Mouse (Mus musculus) hindbrain, embryonic 11.5 days (tissue): ENCODE data around the gene Apela. TPM values are rescaled to one million over a fixed set of nuclear protein-coding genes. Genes with fewer than 3 reads are reported as not detected.
A peak's percentile ranks its signal among the peaks of the same experiment; 100 is the strongest.
"Not testable (repeated sequence)": the region's sequence is repeated elsewhere in the genome, so short reads cannot be mapped to it uniquely, and the experiment has no call there.

Source experiments
- ATAC-seq: fragments of 200-750 bp; cut with Nextera tagmentation; 2 replicates; pipeline ENCODE4 v1.8.0; 2017; ENCODE audit warnings: mild to moderate bottlenecking, moderate TSS enrichment, moderate library complexity; ENCODE audit not compliant: low FRiP score
- DNase-seq: peaks from one replicate; pipeline ENCODE4 v3.0.0-alpha.2; 2015; ENCODE audit warnings: low spot score
- H3K27ac ChIP-seq: fragments of 300-500 bp; sonication (generic); 2 replicates; pipeline ENCODE4 v1.5.1; 2014; ENCODE audit warnings: mild to moderate bottlenecking, low read depth, low read length
- H3K27me3 ChIP-seq: fragments of 300-500 bp; sonication (generic); 2 replicates; pipeline ENCODE4 v1.6.1; 2014; ENCODE audit warnings: mild to moderate bottlenecking, low read length, moderate library complexity, mixed read lengths; ENCODE audit not compliant: control insufficient read depth, insufficient read depth
- H3K36me3 ChIP-seq: fragments of 300-500 bp; sonication (generic); 2 replicates; pipeline ENCODE4 v1.6.1; 2014; ENCODE audit warnings: mild to moderate bottlenecking, low read length, moderate library complexity, mixed read lengths; ENCODE audit not compliant: control insufficient read depth, insufficient read depth
- H3K4me1 ChIP-seq: fragments of 300-500 bp; sonication (generic); replicated peaks from 2 replicates; pipeline ENCODE4 v1.6.1; 2014; ENCODE audit warnings: low read length, mixed read lengths; ENCODE audit not compliant: control insufficient read depth, insufficient read depth
- H3K4me2 ChIP-seq: fragments of 300-500 bp; sonication (generic); replicated peaks from 2 replicates; pipeline ENCODE4 v1.6.1; 2014; ENCODE audit warnings: mild to moderate bottlenecking, low read depth, low read length
- H3K4me3 ChIP-seq: fragments of 300-500 bp; sonication (generic); 2 replicates; pipeline ENCODE4 v1.5.1; 2014; ENCODE audit warnings: low read depth, low read length
- H3K9ac ChIP-seq: fragments of 300-500 bp; sonication (generic); 2 replicates; pipeline ENCODE4 v1.6.1; 2014; ENCODE audit warnings: low read depth, low read length
- H3K9me3 ChIP-seq: fragments of 300-500 bp; sonication (generic); 2 replicates; pipeline ENCODE4 v1.6.1; 2016; ENCODE audit warnings: low read length; ENCODE audit not compliant: control insufficient read depth
- WGBS: fragments of 180-500 bp; shearing (Covaris S2); extraction: QIAGEN DNeasy Blood & Tissue Kit; methylation state at CpG from one replicate; pipeline ENCODE4 v1.1.7; 2014; 5-methylcytosine and 5-hydroxymethylcytosine counted together
- polyA plus RNA-seq: library from polyadenylated mRNA; unstranded; fragments of >200 nt; fragmentation: Nextera tagmentation; extraction: Ambion mirVana; gene quantifications from 2 replicates; pipeline ENCODE4 v1.2.1, GENCODE M21; 2014

Gene Apela
- polyA plus RNA-seq, 1 experiment from 2014 or later, result 3.5 TPM

GRCm38 (mm10) chr8:65033056-65033455 lies 4.1 kb downstream of the Apela start:
- no peak overlapping the region for H3K27ac ChIP-seq
- DNase-seq, result no peak
- H3K27me3 ChIP-seq, result no peaks in the 10 kb centered on the region
- no peak for ATAC-seq
- no peak overlapping the region for H3K9ac ChIP-seq
- peaks cover 2% of the 10 kb centered on the region; the same call in 1 of the 2 replicates for H3K4me1 ChIP-seq
- no peaks in the 10 kb centered on the region for H3K36me3 ChIP-seq
- H3K4me3 ChIP-seq, result no peak overlapping the region
- no peaks in the 10 kb centered on the region for H3K9me3 ChIP-seq
- H3K4me2 ChIP-seq, result no peak overlapping the region
- WGBS, result 87% methylated on average over 13 of the region's 13 CpGs

DNA sequence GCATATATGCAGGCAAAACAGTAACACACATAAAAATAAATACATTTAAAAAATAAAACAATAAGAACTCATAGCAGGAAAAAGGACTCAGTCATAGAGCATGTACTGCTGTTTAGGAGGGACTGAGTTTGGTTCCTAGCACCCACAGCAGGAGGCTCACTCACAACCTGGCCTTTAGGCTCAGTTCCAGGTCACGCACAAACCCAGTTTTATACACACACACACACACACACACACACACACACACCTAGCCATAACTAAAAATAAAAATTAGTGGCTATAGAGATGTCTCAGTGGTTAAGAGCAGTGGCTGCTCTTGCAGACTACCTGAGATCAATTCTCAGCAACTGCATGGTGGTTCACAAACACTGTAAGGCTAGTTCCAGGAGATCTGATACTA lies 5.0 kb downstream of the Apela start:
- Histone ChIP-seq H3K9me3 (no peaks in the 10 kb centered on the region), H3K4me2 (no peak overlapping the region), H3K36me3 (no peaks in the 10 kb centered on the region), H3K27ac (no peak overlapping the region), H3K9ac (no peak overlapping the region), H3K4me1 (no peaks in the 10 kb centered on the region; the same call in 1 of the 2 replicates), H3K27me3 (no peaks in the 10 kb centered on the region), H3K4me3 (no peak overlapping the region)
- ATAC-seq (no peak), DNase-seq (no peak)
- WGBS, result 94% methylated on average over 1 of the region's 1 CpGs

- 82% methylated on average over 4 of the region's 4 CpGs for WGBS
- Histone ChIP-seq H3K27me3 (no peaks in the 10 kb centered on the region), H3K27ac (no peak overlapping the region), H3K4me1 (no peaks in the 10 kb centered on the region), H3K4me2 (no peak overlapping the region), H3K9me3 (no peaks in the 10 kb centered on the region), H3K4me3 (no peak overlapping the region), H3K9ac (no peak overlapping the region), H3K36me3 (no peaks in the 10 kb centered on the region)
- ATAC-seq, result no peak
- no peak for DNase-seq
Observed at GRCm38 (mm10) chr8:65030735-65031485, 6.2 kb downstream of the Apela start.

GRCm38 (mm10) chr8:65029776-65030175 lies 7.4 kb downstream of the Apela start:
- no peak for DNase-seq
- Histone ChIP-seq H3K9ac (no peak overlapping the region), H3K36me3 (no peaks in the 10 kb centered on the region), H3K4me2 (no peak overlapping the region), H3K4me3 (no peak overlapping the region), H3K27me3 (no peaks in the 10 kb centered on the region), H3K4me1 (no peaks in the 10 kb centered on the region), H3K27ac (no peak overlapping the region), H3K9me3 (no peaks in the 10 kb centered on the region)
- WGBS, result 87% methylated on average over 4 of the region's 4 CpGs
- no peak for ATAC-seq

DNA sequence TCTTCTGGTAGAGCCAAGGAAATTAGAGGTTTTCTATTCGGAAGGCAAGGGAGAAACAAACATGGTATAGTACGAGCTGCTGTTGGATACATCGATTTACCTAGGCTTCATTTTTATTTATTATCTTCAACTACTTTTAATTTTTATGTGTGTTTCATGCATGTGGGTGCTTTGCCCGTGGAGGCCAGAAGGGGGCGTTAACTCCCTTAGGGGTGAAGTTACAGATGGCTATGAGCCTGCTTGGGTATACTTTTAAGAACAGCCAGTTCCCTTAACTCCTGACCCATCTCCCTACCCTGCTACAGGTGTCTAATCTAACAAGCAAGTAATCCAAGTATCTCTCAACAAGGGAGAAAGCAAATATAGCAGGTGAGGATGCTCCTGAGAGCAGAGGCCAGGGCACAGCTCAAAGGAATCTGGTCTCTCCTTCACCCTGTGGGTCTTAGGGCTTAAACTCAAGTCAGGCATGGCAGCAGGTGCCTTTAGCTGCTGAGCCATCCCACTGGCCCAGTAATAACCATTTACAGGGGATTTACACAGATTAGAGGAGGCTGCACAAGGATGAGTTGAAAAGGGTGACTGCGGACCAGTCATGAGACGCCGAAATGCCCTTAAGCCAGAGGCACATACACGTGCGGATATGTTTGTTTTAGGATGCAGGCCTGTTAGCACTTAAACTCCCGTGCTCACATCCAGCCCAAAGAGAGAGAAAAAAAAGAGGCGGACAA lies 8.0 kb downstream of the Apela start:
- Histone ChIP-seq H3K4me1 (no peaks in the 10 kb centered on the region), H3K9ac (no peak overlapping the region), H3K36me3 (no peaks in the 10 kb centered on the region), H3K27me3 (no peaks in the 10 kb centered on the region), H3K27ac (no peak overlapping the region), H3K9me3 (no peaks in the 10 kb centered on the region), H3K4me2 (no peak overlapping the region), H3K4me3 (no peak overlapping the region)
- 84% methylated on average over 12 of the region's 12 CpGs for WGBS
- no peak for ATAC-seq
- no peak for DNase-seq

GRCm38 (mm10) chr8:65022485-65022884 lies 14.7 kb downstream of the Apela start:
- Histone ChIP-seq H3K27ac (no peak overlapping the region), H3K9ac (no peak overlapping the region)
- no peak for ATAC-seq

DNA sequence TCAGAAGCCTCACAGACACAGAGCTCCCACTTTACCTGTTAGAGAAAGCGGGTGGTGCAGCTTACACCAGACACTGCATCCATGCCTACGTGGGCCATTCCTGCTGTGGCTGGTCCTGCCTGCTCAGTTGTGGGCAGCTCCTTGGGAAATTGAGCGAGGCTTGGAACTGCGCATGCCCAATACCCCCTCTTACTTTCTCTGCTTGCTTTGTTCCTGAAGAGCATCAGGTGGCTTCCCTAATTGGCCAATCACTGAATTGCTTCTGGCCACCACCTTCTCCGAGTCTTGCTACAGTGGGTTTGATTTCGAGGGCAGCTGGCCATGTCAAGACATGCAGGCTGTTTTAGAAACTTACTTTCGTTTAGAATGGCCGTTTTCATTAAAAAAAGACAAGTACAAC lies 18.7 kb downstream of the Apela start, which contains the start of the genes Trim61 and Trim60:
TSS of gene Trim61 (minus strand) at position 101 of the 400 bp plus-strand sequence.
TSS of gene Trim60 (minus strand) at position 162 of the 400 bp plus-strand sequence.
- Histone ChIP-seq H3K4me3 (no peak within 1 kb of the TSS), H3K4me1 (no peaks in the 10 kb centered on the region), H3K36me3 (no peaks in the 10 kb centered on the region), H3K9me3 (no peaks in the 10 kb centered on the region), H3K9ac (no peak within 1 kb of the TSS), H3K27me3 (no peaks in the 10 kb centered on the region), H3K27ac (no peak within 1 kb of the TSS), H3K4me2 (no peak within 1 kb of the TSS)
- ATAC-seq (no peak), DNase-seq (no peak)
- WGBS, result 89% methylated on average over 8 of the region's 8 CpGs

More at GRCm38 (mm10) chr8:65022485-65022884, 14.7 kb downstream of the Apela start:
- no peaks in the 10 kb centered on the region for H3K4me1 ChIP-seq
- H3K36me3 ChIP-seq, result no peaks in the 10 kb centered on the region
- WGBS, result 56% methylated on average over 8 of the region's 8 CpGs
- no peaks in the 10 kb centered on the region for H3K9me3 ChIP-seq
- H3K27me3 ChIP-seq, result no peaks in the 10 kb centered on the region
- no peak overlapping the region for H3K4me3 ChIP-seq
- no peak overlapping the region for H3K4me2 ChIP-seq
- DNase-seq, result peak; percentile 58

- H3K9ac ChIP-seq, H3K27ac ChIP-seq, DNase-seq, H3K36me3 ChIP-seq, H3K4me1 ChIP-seq, H3K4me3 ChIP-seq, H3K4me2 ChIP-seq, H3K27me3 ChIP-seq, ATAC-seq, H3K9me3 ChIP-seq: not testable (repeated sequence)
- 79% methylated on average over 6 of the region's 6 CpGs for WGBS
Observed at GRCm38 (mm10) chr8:65007616-65008015, 29.5 kb downstream of the Apela start.
